Mouse (Mus musculus) inflammation-experienced regulatory T-cells, adult 6 months (primary cell): ENCODE data around the gene Osm. TPM values are rescaled to one million over a fixed set of nuclear protein-coding genes. Genes with fewer than 3 reads are reported as not detected.

Experiments
- ATAC-seq: one replicate; pipeline ENCODE4 v1.8.0; 2017
- polyA plus RNA-seq, 3 experiments: library from polyadenylated mRNA; unstranded; fragments of 100-300 nt; shearing (Covaris generic); gene quantifications; one replicate each; pipeline ENCODE4 v1.2.1; 2017

Osm gene
- polyA plus RNA-seq, 3 experiments from 2014 or later, result 11.2 to 23.6 (median 16.6) TPM

DNA sequence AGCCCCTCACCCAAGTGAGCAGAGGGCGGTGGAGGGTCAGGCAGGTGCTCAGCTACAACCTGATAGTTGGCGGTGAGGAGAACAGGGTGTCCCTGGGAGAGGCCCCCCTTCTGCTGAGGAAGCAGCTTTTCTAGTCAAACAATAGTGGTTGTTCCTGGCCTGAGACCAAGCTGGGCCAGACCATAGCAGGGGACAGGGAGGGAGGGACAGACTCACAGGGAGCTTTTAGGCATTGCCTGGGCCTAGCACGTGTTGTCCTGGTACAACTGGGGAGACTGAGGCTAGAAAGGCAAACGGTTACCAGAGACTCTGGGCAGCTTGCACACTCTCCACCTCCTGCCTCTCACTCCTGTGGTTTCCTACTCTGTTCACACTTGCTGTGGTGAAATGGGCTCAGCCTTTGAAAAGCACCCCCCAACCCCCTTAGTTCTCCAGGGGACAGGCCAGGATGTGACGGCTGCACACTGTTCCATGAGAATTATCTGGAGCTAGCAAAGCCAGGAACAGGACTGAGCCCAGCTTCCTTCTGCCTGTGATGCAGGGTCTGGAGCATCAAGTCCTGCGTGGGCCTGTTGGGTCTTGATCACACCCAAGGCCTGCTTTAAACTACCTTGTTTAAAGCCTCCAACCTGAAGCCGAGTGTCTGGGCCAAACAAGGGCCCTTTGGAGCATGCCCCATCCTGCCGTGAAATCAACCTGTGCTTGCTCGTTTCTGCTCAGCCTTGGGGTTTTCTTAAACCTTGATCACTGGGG, 19.8 kb upstream of the Osm start:
- ATAC-seq, result no peak

DNA sequence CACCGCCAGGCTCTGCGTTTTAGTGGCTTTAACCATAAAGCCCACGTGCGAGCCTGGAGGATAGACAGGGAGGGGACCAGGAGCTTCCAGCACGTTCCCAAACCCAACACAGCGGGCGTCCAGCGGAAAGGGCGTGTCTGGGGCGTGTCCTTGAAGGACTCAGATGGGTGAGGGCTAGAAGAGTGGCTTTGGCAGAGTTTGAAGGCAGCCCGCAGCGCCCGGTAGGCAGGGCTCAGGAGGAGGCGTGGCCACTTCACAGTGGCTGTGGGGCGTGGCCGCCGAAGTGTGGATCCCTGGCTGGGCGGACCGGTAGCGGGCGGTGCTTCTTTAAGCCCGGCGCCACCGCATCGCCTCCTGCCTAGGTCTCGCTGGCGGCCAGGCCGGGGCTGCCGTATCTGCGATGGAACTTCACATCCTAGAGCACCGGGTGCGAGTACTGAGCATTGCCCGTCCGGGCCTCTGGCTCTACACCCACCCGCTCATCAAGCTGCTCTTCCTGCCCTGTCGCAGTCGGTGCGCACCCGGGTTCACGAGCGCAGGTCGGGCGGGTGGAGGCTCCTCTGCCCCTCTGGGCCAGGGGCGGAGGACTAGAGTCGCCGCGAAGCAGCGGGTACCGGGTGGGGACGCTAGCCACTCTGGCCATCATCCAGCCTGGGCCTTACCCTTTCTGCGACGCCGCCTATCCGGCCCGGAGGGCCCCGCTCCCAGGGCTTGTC, 18.1 kb upstream of the Osm start, which contains the start of gene Castor1:
Castor1 (plus strand) TSS at position 312 of the 716 bp plus-strand sequence.
- peak; percentile 91 for ATAC-seq

DNA sequence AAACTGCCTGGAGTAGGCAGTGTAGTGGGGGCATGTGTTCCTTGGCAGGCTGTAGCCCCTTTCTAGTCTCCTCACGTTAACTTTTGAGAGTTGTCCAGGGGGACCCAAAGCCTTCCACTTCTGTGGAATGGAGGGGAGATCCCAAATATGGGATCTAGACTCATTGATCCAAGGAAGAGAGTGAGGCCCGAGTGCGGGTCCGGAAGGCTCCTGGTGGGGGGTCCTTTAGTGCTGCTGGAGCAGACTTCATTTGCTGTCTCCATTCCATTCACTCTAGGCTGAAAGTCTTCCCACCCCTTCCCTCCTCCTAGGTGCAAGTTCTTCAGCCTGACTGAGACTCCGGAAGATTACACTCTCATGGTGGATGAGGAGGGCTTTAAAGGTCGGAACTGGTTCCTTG, 17.6 kb upstream of the Osm start:
- ATAC-seq, result peak; percentile 6

DNA sequence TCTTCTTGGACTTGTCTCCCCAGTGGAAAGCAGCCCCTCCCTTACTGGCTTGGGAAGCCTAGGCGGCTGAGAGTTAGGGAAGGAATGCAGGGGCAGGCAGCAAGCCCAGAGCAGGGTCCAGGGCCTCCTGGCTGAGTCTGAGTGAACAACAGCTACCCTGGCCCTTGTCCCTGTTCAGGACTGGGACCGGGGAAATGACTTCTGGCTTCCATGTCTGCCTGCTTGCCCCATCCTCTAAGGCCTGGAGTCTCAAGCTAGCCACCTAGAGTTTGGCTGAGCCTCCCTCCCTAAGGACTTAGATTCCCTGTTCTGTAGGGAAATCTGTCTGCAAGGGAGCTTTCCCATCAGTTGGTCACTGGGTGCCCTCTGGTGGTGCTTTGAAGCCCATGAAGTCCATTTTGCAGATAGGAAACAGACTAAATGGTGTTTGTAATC, 16.9 kb upstream of the Osm start:
- no peak for ATAC-seq

DNA sequence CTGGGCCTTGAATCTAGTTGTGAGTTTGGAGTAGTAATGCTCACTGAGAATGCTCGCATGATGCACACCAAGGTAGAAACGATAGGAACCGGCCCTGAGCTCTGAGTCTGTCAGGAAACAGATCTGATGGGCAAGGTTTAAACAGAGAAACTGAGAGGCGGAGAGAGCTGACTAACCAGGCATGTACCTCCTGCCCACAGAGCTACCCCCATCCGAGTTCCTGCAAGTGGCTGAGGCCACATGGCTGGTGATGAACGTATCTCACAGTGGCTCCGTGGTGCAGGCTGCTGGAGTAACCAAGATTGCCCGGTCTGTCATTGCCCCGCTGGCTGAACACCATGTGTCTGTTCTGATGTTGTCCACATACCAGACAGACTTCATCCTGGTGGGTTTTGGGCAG, 16.3 kb upstream of the Osm start:
- no peak for ATAC-seq

DNA sequence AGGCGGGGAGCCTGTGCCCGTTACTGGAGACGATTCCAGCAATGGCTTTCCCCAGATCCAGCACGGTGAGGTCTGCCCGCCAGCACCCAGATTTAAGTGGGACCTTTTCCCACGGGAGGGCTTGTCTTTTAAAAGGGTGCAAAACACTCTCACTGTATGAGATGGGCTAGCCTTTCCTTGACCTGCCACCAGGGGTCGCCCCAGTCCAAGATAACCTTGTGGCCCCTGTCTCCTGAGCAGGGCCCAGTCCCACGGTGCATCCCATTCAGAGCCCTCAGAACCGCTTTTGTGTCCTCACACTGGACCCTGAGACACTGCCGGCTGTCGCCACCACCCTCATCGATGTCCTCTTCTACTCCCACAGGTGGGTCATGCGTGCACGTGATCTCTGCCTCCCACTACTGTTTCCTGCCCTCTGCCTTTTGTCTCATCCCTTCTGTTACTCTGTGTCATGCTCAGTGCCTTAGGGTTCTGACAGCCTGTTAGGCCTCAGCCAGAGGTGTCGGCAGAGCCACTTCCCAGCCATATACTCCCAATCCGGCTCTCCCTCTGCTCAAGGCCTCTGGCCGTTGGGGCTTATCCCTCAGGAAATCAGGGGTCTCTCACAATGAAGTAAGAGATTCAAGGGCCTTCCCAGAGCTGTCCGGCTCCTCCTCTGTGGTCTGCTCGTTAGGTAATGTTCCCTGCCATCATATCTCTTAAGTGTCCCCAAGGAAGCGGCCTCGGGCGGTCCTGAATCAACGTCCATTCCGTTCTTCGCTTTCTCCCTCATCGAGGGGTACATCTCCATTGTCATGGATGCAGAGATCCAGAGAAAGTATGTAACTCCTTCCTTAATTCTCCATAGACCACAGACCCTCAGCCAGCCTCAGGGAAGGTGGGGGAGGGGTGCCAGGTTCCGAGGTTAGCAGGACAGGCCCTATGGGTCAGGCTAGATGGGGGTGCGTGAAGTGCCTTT, 15.5 kb upstream of the Osm start:
- ATAC-seq, result peak; percentile 51

DNA sequence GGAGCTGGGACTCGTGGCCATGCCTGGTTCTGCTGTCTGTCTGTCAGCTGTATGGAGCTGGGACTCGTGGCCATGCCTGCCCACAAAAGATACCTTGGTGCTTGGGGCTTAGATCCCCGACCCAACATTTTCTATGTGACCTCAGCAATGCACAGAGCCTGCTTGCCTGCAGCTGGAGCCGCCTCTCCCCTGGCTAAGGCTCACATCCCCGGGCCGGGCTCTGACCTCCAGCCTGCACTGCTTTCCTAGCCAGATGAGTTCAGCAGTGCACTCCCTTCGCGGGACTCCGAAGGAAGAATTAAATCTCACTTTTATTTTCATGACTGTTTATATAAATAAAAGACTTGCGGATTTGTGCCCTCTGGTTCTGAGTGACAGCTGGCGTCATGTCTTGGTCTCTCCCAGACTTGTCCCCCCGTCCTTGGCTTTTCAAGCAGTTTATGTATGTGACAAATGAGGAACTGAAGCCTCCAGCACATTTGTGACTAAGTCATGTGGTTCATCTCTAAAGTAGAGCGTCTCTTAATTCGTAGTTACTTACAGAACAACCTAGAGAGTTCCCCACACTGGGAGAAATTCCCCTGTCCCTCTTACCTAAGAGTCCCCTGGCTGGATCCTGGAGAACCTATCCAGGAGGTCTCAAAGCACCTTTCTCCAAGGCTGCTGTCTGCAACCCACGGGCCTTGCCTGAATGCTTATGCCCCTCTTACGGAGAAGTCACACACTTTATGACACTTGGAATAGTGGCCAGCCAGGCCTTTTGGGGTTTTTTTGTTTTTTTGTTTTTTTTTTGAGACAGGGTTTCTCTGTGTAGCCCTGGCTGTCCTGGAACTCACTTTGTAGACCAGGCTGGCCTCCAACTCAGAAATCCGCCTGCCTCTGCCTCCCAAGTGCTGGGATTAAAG, 13.9 kb upstream of the Osm start:
- ATAC-seq, result no peak

DNA sequence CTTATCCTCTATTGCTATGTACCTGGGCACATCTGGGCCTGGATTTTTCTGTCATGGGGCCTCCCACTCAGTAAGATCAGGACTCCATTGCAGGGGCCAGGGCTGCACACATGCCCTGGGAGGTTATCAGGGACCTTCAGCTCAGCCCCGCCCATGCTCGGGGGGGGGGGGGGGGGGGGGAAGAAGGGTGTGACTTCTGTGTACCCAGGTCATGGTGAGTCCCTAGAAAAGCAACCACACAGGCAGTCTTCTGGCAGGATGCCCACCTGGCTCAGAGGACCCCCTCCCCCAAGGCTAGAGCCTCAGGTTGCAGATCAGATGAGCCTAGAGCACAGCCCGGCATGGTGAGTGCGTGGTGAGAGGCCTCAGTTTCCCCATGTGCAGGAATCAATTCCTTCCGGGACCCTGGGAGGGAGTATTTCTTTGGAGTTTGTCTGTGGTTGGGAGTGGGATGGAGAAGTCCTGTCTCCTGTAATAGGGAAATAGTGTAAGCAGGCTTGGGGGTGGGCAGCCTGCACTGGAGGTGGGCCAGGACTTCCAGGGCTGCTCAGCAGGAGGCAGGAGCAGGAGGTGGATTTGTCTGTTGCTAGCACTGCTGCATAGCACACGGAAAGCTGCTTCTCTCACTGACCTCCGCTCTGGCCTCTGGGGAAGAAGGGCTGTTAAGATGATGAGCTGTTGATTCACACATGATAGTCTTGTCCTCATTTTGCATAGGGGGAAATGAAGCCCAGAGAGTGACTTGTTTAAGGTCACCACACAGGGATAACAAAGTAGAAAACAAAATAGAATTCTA, 12.6 kb upstream of the Osm start:
- ATAC-seq, result no peak

DNA sequence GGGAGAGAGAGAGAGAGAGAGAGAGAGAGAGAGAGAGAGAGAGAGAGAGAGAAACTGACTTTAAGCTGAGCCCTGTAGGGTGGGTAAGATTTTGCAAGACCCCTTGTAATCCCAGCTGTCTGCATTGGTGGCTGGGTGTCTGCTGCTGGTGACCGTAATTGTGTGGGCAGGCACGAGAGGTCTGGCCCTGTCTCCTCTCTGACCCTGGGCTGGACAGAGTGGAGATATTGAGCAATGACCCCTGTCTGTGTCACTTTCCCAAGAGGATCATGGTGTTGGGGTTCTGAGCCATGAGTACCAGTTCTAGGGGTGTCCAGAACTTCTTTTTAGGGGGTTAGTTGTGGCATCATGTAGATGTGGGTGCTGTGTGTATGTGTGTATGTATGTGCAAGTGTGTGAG, 12.0 kb upstream of the Osm start:
- no peak for ATAC-seq

DNA sequence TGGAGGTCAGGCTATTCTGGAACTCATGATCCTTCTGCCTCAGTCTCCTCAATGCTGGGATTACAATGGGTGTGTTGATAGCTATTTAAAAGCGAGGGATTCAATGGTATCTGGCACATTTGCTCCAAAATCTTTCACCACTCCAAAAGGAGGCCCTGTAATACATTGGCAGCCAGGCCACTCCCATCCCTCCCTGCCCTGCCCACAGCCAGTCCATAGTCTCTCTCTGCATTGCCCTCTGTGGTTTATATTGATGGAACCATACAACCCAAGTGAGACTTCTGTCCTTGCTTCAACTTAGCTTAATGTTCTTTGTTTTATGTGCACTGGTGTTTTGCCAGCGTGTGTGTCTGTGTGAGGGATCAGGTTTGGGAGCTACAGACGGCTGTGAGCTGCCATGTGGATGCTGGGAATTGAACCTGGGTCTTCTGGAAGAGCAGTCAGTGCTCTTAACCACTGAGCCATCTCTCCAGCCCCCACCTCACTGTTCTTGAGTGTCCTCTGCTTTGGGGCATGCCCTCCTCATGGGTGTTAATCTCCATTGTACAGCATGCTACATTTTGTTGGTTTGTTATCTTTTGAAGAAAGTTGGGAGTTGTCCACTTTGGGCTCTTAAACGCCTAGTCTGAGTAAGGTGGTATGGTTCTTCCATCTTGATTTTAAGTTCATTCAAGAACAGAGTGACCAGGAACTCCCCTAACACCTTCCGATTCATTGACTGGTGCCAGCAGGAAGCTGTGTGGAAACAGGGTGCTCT, 9.5 kb upstream of the Osm start:
- ATAC-seq, result no peak

DNA sequence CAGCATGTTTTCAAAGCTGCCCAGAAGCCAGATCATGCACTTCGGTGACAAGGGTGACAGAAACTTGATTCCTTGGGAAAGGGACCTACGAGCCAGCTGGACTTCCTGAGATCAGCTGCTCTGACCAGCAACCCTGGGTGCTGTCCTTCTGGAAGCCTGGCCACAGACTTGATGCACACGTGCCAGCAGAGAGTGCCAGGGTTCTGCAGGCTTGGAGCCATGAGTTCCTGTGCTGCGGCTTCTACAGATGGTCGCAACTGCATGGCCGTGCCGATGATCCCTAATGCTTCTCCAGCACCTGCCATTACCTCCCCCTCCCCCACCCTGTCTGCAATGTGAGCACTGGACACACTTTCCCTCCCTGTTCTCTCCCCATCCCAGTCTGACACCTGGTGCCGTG, 7.8 kb upstream of the Osm start:
- no peak for ATAC-seq

DNA sequence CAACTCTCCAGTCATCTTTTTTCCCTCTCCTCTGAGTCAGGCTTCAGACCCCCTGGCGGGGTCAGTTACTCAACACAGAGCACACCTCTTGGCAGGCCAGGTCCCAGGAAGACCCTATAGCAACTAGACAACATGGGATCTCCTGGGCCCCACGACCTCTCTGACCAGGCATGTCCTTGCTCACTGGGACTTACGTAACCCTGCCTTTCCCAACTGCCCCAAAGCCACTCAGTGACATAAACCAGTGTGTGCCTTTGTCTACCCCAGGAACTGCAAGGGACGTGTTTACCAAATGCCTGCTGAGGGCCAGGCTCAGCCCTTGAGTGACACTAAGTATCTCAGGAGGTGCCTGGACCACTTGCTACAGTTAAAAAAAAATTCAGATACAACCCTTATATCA, 6.4 kb upstream of the Osm start:
- no peak for ATAC-seq

DNA sequence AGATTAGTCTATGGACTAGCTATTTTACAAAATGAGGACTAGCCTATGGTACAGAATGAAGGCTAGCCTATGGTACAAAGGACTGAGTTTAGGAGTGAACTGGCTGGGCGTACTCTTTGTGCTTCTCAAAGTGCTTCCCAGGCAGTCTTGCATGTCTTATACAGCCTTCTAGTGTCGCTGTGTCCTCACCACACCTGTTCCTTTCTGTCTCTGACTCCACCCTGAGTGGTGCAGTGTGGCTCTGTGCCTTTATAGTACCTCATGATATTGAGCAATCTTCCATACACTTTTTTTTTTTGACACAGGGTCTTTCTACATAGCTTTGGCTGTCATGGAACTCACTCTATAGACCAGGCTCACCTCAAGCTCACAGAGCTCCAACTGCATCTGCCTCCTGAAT, 4.8 kb upstream of the Osm start:
- no peak for ATAC-seq

DNA sequence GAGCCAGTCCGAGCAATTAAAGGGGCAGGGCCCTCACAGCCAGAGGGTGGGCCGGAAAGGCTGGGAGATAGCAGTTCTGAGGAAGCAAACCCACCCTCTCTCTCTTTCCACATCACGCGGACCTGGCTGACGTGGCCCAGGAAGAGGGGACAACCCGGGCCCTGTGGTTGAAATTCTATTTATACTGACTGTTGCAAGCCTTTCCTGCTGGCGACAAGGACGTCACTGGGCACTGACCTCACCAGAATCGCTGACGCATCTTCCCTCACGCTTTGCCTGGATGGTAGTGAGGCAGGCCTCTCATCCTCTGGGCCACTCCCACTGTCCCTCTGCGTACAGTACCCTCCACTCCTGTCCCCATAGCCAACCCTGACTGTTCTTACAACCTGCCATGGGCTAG, 3.6 kb upstream of the Osm start:
- ATAC-seq, result no peak

DNA sequence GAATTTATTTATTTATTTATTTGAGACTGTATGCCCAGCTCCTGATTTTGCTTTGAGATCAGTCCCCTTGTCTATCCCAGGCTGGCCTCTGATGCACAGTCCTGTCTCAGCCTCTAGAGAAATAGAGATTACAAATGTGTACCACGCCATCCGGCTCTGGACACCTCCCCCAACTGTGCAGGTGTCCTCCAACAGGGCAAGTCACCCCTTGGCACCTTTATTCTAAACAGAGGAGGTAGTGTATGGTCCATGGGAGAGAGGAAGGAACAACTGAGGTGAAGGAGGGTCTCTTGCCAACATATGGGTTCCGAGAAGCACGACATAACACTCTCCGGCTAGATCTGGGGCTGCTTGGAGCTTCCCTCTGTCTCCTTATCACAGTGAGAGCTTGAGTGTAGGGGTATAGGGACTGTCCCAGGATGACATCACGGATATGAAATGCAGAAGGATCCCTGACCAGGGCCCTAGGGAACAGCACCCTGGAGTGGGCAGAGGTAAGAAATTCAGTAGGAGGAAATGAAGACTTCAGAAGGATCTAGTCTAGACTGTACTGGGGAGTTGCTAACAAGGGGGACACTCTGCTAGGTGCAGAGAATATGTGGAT, 1.1 kb upstream of the Osm start:
- no peak for ATAC-seq

DNA sequence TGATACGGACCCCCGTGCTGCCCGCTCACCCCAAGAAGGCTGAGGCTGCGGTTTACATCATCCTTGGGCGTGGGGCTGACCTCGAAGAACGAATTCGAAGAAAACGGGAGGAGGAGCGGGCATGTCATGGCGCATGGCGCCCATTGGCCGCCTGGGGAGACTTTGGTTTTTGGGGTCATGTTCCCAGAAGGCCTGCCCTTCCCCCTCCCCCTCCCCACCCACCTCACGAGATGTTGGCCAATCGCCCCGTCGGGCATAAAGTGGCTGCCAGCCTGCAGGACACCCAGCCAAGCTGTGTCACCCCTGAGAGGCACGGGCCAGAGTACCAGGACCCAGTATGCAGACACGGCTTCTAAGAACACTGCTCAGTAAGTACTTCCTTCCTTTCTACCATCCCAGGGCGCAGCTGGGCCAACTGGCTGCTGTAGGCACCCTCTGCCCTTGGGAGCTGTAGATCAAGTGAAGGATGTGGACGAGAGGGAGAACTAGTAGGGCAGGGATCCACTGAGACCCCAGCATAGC, 387 bp downstream of the Osm start:
- peak; percentile 19 for ATAC-seq

DNA sequence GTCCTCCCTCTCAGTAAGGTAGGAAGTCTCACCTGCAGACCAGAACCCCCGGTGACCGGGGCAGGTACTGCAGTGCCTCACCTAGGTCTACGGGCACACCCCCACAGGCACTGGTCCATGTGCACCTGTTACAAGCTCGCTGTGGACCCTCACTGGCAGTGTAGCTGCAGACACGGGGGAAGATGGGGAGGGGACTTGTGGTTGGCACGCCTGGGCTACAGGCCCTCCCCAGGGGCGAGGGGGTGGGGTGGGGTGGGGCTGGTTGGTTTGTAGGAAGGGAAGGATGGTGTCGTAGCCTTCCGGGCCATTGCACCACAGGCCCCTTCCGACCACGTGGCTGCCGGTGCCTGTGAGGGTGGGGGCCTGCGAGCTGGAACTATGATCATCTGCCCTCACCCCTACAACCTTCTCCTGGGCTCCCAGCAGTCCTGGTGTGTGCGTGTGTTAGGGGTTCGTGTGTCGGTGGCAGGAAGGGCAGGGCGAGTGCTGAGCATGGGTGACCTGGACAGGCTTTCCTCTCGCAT, 1.2 kb downstream of the Osm start:
- peak; percentile 80 for ATAC-seq

DNA sequence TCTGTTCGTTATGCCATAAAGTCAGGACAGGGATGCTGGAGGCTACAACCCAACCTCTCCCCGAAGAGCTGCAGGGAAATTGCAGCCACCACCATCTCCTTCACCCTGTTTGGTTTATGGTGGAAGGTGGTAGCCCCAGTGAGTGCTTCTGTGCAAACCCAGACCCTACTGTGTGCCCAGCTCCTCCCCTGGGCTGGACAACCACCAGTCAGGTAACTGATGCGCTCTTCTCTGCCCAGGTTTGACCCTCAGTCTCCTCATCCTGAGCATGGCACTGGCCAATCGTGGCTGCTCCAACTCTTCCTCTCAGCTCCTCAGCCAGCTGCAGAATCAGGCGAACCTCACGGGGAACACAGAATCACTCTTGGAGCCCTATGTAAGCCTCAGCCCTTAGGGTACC, 1.9 kb downstream of the Osm start:
- no peak for ATAC-seq

DNA sequence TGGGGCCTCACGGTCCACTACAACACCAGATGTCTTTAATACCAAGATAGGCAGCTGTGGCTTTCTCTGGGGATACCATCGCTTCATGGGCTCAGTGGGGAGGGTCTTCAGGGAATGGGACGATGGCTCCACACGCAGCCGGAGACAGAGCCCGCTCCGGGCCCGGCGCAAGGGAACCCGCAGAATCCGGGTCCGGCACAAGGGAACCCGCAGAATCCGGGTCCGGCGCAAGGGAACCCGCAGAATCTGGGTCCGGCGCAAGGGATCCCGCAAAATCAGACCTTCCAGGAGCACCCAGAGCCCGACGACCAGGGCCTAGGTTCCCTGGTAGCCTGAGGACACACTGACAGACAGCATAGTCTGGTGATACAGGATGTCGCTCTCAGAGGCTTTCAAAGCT, 3.5 kb downstream of the Osm start:
- no peak for ATAC-seq
